Mouse (Mus musculus): ENCODE measurements around the gene Cybb. TPM values are rescaled to one million over a fixed set of nuclear protein-coding genes. Genes with fewer than 3 reads are reported as not detected.

The Cybb gene
- polyA plus RNA-seq, 1 experiment from 2014 or later, result 3.8 TPM

DNA sequence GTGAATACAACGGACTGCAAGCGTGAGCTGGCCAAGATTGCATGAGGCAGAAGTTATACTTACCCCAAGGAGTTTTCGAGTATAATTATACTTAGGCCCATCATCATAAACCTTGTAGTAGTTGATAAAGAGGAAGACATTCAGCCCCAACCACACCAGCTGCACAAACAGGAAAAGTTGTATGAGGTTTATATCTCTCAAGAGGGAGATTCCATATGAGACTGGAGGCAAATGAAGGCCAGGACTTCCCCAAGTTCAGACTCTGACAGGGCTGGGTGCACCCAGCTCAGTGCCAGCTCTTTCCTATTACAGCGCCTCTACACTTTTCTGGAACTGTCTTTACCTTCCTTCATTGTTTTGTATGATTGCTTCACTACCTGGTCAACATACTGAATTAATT is 20.6 kb downstream of the Cybb start:
- Histone ChIP-seq H3K36me3 (ENCODE audit: control insufficient read depth, insufficient read depth, low read length) (no peaks in the 10 kb centered on the region), H3K27ac (replicated peaks; ENCODE audit: low read depth, low read length) (no peak overlapping the region), H3K4me3 (ENCODE audit: low read depth, low read length) (no peak overlapping the region), H3K9ac (ENCODE audit: low read depth, low read length) (no peak overlapping the region), H3K4me1 (ENCODE audit: control insufficient read depth, insufficient read depth, low read length) (no peaks in the 10 kb centered on the region), H3K9me3 (ENCODE audit: control insufficient read depth, low read length) (no peaks in the 10 kb centered on the region), H3K4me2 (ENCODE audit: low read depth, low read length) (no peak overlapping the region), H3K27me3 (replicated peaks; ENCODE audit: control insufficient read depth, insufficient read depth, low read length) (no peaks in the 10 kb centered on the region)
- WGBS, result 92% methylated on average over 4 of the region's 4 CpGs
- ATAC-seq (ENCODE audit: low read depth), result no peak
- no peak for DNase-seq (ENCODE audit: low spot score)

DNA sequence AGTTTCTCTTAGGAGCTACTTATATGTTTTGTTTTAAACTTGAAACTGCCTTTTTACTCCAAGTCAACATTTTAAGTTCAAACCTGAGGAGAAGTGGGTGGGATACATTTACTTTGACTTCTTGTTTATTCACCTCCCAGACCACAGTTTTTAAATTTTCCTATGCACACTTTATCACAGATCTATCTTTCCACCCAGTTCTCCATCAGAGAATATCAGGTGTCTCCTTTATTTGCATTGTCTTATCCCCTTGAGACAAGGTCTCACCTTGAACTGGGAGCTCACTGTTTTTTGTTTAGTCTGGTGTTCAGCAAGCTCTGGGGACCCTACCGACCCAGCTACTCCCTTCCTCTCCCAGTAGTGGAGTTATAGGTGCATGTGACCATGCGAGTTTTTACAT is 21.7 kb downstream of the Cybb start:
- no peak overlapping the region for H3K4me2 ChIP-seq (ENCODE audit: low read depth, low read length)
- no peaks in the 10 kb centered on the region for H3K36me3 ChIP-seq (ENCODE audit: control insufficient read depth, insufficient read depth, low read length)
- H3K27ac ChIP-seq (replicated peaks; ENCODE audit: low read depth, low read length), result no peak overlapping the region
- no peaks in the 10 kb centered on the region for H3K4me1 ChIP-seq (ENCODE audit: control insufficient read depth, insufficient read depth, low read length)
- no peak overlapping the region for H3K9ac ChIP-seq (ENCODE audit: low read depth, low read length)
- H3K9me3 ChIP-seq (ENCODE audit: control insufficient read depth, low read length), result no peaks in the 10 kb centered on the region
- no peak for ATAC-seq (ENCODE audit: low read depth)
- H3K4me3 ChIP-seq (ENCODE audit: low read depth, low read length), result no peak overlapping the region
- no peak for DNase-seq (ENCODE audit: low spot score)
- H3K27me3 ChIP-seq (replicated peaks; ENCODE audit: control insufficient read depth, insufficient read depth, low read length), result no peaks in the 10 kb centered on the region
- 62% methylated on average over 2 of the region's 2 CpGs for WGBS

DNA sequence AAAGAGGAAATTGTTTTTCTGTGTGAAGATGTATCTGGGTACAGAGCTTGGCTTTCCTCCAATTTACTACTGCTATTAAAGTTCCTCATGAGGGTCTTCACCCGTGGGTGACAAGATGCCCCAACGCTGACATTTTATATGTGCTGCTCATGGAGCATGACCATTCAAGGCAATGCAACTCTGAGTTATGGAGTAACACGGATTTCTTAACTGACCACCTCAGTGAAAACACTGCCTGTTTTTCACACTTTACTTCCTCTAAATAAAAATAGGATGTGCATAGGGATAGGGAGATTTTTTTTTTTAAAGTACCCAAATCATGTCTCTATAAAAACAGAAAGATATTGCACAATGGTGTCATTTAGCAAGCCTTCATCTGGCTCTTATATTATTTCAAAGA is 24.9 kb downstream of the Cybb start:
- no peak overlapping the region for H3K27ac ChIP-seq (replicated peaks; ENCODE audit: low read depth, low read length)
- ATAC-seq (ENCODE audit: low read depth), result no peak
- no peaks in the 10 kb centered on the region for H3K4me1 ChIP-seq (ENCODE audit: control insufficient read depth, insufficient read depth, low read length)
- WGBS, result 84% methylated on average over 3 of the region's 3 CpGs
- DNase-seq (ENCODE audit: low spot score), result no peak
- no peak overlapping the region for H3K9ac ChIP-seq (ENCODE audit: low read depth, low read length)
- no peak overlapping the region for H3K4me2 ChIP-seq (ENCODE audit: low read depth, low read length)
- H3K36me3 ChIP-seq (ENCODE audit: control insufficient read depth, insufficient read depth, low read length), result no peaks in the 10 kb centered on the region
- H3K4me3 ChIP-seq (ENCODE audit: low read depth, low read length), result no peak overlapping the region
- H3K9me3 ChIP-seq (ENCODE audit: control insufficient read depth, low read length), result no peaks in the 10 kb centered on the region
- no peaks in the 10 kb centered on the region for H3K27me3 ChIP-seq (replicated peaks; ENCODE audit: control insufficient read depth, insufficient read depth, low read length)

DNA sequence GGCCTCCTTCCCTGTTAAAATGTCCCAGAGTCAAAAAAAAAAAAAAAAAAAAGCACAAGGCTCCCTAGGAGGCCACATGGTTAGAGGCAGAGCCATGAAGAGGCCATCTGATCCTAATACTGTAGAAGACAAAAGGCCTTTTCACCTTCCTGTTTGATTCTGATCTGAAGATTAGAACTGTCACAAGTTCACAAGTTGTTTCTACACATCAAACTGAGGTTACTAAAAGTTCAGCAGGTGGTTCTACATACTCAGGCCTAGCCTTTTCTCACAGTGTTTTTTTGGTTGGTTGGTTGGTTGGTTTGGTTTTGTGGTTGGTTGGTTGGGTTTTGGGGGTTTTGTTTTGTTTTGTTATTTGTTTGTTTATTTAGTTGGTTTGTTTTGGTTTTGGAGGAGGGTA is 26.2 kb downstream of the Cybb start:
- DNase-seq (ENCODE audit: low spot score) (no peak), ATAC-seq (ENCODE audit: low read depth) (no peak)
- no peak overlapping the region for H3K4me2 ChIP-seq (ENCODE audit: low read depth, low read length)
- no peak overlapping the region for H3K27ac ChIP-seq (replicated peaks; ENCODE audit: low read depth, low read length)
- H3K36me3 ChIP-seq (ENCODE audit: control insufficient read depth, insufficient read depth, low read length), result no peaks in the 10 kb centered on the region
- no peaks in the 10 kb centered on the region for H3K27me3 ChIP-seq (replicated peaks; ENCODE audit: control insufficient read depth, insufficient read depth, low read length)
- no peak overlapping the region for H3K4me3 ChIP-seq (ENCODE audit: low read depth, low read length)
- no peaks in the 10 kb centered on the region for H3K9me3 ChIP-seq (ENCODE audit: control insufficient read depth, low read length)
- no peak overlapping the region for H3K9ac ChIP-seq (ENCODE audit: low read depth, low read length)
- H3K4me1 ChIP-seq (ENCODE audit: control insufficient read depth, insufficient read depth, low read length), result no peaks in the 10 kb centered on the region

DNA sequence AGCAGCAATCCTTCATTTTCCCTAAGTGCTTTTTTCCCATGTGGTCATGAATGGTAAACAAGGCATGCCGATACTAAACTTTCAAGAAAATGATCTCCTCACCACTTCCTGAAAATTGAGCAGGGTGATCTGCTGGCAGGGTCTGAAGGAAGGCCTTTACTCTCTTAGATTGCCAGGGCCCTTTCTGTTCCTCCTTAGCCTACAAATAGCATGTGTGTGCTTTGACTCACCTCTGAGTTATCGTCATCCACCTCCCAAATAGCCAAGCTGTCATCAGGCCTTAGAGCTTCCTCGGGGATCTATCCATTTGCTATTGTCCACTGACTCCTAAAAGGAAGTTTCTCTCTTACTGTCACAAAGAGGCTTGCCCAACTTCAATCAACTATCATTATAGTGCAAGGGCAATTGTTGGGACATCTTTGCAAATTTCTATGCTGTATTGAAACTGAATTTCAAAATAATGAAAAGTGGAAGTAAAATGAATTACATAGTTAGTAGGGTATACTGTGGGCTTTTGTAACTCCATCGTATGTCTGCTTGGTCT is 27.1 kb downstream of the Cybb start:
- ATAC-seq (ENCODE audit: low read depth) (no peak), DNase-seq (ENCODE audit: low spot score) (no peak)
- Histone ChIP-seq H3K27ac (replicated peaks; ENCODE audit: low read depth, low read length) (no peak overlapping the region), H3K4me2 (ENCODE audit: low read depth, low read length) (no peak overlapping the region), H3K4me3 (ENCODE audit: low read depth, low read length) (no peak overlapping the region), H3K36me3 (ENCODE audit: control insufficient read depth, insufficient read depth, low read length) (no peaks in the 10 kb centered on the region), H3K27me3 (replicated peaks; ENCODE audit: control insufficient read depth, insufficient read depth, low read length) (no peaks in the 10 kb centered on the region), H3K9ac (ENCODE audit: low read depth, low read length) (no peak overlapping the region), H3K4me1 (ENCODE audit: control insufficient read depth, insufficient read depth, low read length) (no peaks in the 10 kb centered on the region), H3K9me3 (ENCODE audit: control insufficient read depth, low read length) (no peaks in the 10 kb centered on the region)
- 76% methylated on average over 4 of the region's 4 CpGs for WGBS

DNA sequence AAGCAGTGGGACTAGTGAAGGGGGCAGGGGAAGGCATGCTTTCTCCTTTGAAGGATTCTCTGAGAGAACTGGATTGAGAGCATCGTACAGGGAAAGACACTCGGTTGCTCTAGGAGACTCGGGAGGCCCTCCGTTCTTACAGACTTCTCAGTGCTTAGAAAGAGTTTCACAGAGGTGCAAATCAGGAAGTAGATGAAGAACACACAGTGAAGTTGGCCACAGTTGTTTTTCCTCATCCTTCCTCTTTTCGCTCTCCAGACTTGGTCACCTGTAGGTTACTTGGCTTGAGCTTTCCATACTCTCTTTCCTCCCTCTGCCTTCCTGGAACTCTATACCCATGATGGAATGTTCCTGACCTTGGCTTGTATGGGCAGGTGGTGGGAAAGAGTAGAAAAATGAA is 35.2 kb downstream of the Cybb start:
- H3K4me3 ChIP-seq (ENCODE audit: low read depth, low read length), result no peak overlapping the region
- H3K27me3 ChIP-seq (replicated peaks; ENCODE audit: control insufficient read depth, insufficient read depth, low read length), result no peaks in the 10 kb centered on the region
- DNase-seq (ENCODE audit: low spot score) (no peak), ATAC-seq (ENCODE audit: low read depth) (no peak)
- H3K9ac ChIP-seq (ENCODE audit: low read depth, low read length), result no peak overlapping the region
- no peaks in the 10 kb centered on the region for H3K4me1 ChIP-seq (ENCODE audit: control insufficient read depth, insufficient read depth, low read length)
- H3K27ac ChIP-seq (replicated peaks; ENCODE audit: low read depth, low read length), result no peak overlapping the region
- H3K36me3 ChIP-seq (ENCODE audit: control insufficient read depth, insufficient read depth, low read length), result no peaks in the 10 kb centered on the region
- no peak overlapping the region for H3K4me2 ChIP-seq (ENCODE audit: low read depth, low read length)
- no peaks in the 10 kb centered on the region for H3K9me3 ChIP-seq (ENCODE audit: control insufficient read depth, low read length)
- WGBS, result 92% methylated on average over 5 of the region's 5 CpGs

DNA sequence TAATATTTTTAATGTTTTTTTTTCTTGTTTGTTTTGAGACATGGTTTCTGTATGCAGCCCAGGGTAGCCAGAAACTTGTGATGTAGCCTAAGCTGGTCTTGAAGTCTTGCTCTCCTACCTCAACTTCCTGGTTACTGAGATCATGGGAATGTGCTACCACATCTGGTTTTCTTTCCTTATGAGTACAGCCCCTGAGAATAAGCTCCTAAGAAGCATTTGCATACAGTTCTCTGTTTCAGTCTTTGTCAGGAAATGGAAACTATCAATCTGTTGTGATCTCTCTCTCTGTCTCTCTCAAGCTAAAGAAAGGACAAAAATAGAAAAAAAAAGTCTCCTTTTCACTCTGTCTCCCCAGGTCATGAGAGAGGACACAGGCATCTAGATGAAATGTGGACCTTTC is 40.3 kb downstream of the Cybb start:
- H3K9ac ChIP-seq (ENCODE audit: low read depth, low read length), result no peak overlapping the region
- H3K4me2 ChIP-seq (ENCODE audit: low read depth, low read length), result no peak overlapping the region
- H3K36me3 ChIP-seq (ENCODE audit: control insufficient read depth, insufficient read depth, low read length), result no peaks in the 10 kb centered on the region
- no peaks in the 10 kb centered on the region for H3K27me3 ChIP-seq (replicated peaks; ENCODE audit: control insufficient read depth, insufficient read depth, low read length)
- ATAC-seq (ENCODE audit: low read depth) (no peak), DNase-seq (ENCODE audit: low spot score) (no peak)
- no peaks in the 10 kb centered on the region for H3K4me1 ChIP-seq (ENCODE audit: control insufficient read depth, insufficient read depth, low read length)
- H3K27ac ChIP-seq (replicated peaks; ENCODE audit: low read depth, low read length), result no peak overlapping the region
- no peaks in the 10 kb centered on the region for H3K9me3 ChIP-seq (ENCODE audit: control insufficient read depth, low read length)
- no peak overlapping the region for H3K4me3 ChIP-seq (ENCODE audit: low read depth, low read length)

DNA sequence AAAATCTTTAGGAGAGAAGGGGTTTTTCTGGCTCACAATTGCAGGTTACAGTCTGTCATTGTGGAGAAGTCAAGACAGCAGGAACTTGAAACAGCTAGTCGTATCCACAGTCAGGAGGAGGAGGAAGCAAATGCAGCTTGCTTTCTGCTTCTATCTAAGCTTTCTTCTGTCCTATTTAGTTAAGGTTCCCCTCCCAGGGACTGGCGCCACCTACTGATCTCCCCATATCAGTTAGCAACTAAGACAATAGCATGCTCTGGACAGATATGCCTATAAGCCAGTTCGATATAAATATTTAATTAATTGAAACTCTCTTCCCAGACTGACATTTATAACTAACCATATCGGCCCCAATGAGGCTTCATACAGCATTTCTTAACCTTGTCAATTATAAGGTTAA is 46.5 kb downstream of the Cybb start:
- no peak for ATAC-seq (ENCODE audit: low read depth)
- Histone ChIP-seq H3K4me1 (ENCODE audit: control insufficient read depth, insufficient read depth, low read length) (no peaks in the 10 kb centered on the region), H3K27me3 (replicated peaks; ENCODE audit: control insufficient read depth, insufficient read depth, low read length) (no peaks in the 10 kb centered on the region), H3K27ac (replicated peaks; ENCODE audit: low read depth, low read length) (no peak overlapping the region), H3K9me3 (ENCODE audit: control insufficient read depth, low read length) (no peaks in the 10 kb centered on the region), H3K4me3 (ENCODE audit: low read depth, low read length) (no peak overlapping the region), H3K9ac (ENCODE audit: low read depth, low read length) (no peak overlapping the region), H3K36me3 (ENCODE audit: control insufficient read depth, insufficient read depth, low read length) (no peaks in the 10 kb centered on the region), H3K4me2 (ENCODE audit: low read depth, low read length) (no peak overlapping the region)
- DNase-seq (ENCODE audit: low spot score), result no peak
- WGBS, result 49% methylated on average over 4 of the region's 4 CpGs

DNA sequence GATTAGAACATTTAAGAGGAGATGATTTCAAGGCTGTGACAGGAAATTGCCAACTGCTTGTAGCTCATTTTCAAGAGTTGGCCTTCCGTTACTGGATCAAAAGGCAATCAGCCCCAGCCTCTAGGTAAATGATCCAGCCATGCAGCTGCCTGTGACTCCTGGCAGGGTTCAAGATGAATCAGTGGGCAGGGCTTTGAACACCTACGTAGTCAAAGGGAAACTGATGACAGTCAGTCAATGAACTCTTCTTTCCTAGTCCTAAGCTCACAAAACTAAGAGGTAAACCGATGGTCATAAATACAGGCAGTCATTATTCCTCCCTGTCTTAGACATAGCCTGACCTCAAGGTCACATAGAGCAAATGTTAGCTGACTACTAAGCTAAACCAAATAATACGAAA is 47.0 kb downstream of the Cybb start:
- H3K9me3 ChIP-seq (ENCODE audit: control insufficient read depth, low read length), result no peaks in the 10 kb centered on the region
- H3K9ac ChIP-seq (ENCODE audit: low read depth, low read length), result no peak overlapping the region
- no peak overlapping the region for H3K4me2 ChIP-seq (ENCODE audit: low read depth, low read length)
- no peaks in the 10 kb centered on the region for H3K4me1 ChIP-seq (ENCODE audit: control insufficient read depth, insufficient read depth, low read length)
- DNase-seq (ENCODE audit: low spot score) (no peak), ATAC-seq (ENCODE audit: low read depth) (no peak)
- 82% methylated on average over 4 of the region's 4 CpGs for WGBS
- H3K4me3 ChIP-seq (ENCODE audit: low read depth, low read length), result no peak overlapping the region
- H3K27me3 ChIP-seq (replicated peaks; ENCODE audit: control insufficient read depth, insufficient read depth, low read length), result no peaks in the 10 kb centered on the region
- H3K36me3 ChIP-seq (ENCODE audit: control insufficient read depth, insufficient read depth, low read length), result no peaks in the 10 kb centered on the region
- H3K27ac ChIP-seq (replicated peaks; ENCODE audit: low read depth, low read length), result no peak overlapping the region
